Mouse (Mus musculus): ENCODE results near the gene Mgll.

Gene Mgll

DNA sequence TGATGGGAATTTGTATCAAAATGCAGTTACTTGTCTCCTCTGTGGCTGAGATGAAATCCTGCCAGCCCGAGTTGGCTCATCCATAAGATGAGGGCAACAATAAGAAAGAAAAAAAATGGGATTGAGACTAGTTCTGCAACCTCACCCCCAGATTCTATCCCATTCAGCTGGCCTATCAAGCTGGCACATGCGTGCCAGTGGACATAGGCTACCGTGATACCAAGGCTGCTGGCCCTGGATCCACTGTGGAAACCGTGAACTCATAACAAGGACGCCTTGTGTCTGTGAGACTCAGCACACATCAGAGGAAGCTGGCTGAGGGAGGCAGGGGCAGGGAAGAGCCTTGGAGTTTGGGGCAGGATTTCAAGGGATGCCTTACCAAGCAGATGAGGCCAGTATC, 46.8 kb downstream of the Mgll start:
- no peak for DNase-seq (ENCODE audit: low spot score in 2 of 2)

DNA sequence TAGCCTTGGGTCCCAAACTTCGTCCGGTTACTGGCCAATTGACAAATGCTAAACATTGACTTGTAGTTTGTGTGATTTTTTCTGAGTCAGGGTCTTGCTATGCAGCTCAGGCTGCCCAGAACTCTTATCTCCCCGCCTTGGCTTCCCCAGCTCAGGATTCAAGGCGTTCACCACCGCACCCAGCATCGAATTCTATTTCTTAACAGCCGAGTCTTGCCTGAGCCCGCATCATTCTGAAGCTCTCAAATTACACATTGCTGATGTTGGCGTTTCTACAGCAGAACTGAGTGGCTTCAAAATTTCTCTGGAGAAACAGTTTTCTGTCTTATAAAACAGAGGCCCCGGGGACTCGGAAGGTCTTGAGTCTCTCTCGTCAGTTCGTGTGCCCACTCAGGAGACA, 47.8 kb downstream of the Mgll start:
- no peak for DNase-seq (ENCODE audit: low spot score in 2 of 2)

DNA sequence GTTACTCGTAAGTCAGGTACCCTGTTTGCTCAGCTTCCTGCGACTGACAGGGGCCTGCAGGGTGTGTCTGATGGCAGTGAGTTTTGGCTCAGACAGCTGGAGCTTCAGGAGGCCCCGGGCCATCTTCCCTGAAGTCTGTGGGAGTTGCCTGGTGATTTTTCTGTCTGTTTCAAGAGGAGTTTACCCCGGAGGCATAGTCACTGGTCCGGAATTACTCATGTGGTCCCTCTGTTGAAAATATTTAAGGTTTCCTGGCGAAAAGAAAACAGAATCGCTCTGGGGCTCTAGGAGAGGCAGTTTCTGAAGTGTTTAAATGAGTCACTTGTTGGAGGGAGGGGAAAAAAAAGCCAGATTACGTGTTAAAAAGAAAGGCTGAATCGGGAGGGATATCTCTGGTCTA, 49.8 kb downstream of the Mgll start:
- no peak for DNase-seq (ENCODE audit: low spot score in 2 of 2)

DNA sequence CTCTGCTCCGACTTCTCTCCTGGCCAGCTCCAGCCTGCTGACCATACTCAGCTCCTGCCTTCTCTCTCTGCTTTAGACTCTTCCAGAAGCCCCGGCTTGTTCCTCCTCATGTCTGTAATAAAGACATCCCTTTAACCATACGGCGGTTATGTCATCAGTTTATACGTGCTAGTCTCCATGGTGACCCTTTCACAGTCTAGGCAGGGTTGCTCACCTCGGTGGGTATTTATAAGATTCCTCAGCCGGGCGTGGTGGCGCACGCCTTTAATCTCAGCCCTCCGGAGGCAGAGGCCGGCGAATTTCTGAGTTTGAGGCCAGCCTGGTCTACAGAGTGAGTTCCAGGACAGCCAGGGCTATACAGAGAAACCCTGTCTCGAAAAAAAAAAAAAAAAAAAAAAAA, 51.1 kb downstream of the Mgll start:
- no peak for DNase-seq (ENCODE audit: low spot score in 2 of 2)

DNA sequence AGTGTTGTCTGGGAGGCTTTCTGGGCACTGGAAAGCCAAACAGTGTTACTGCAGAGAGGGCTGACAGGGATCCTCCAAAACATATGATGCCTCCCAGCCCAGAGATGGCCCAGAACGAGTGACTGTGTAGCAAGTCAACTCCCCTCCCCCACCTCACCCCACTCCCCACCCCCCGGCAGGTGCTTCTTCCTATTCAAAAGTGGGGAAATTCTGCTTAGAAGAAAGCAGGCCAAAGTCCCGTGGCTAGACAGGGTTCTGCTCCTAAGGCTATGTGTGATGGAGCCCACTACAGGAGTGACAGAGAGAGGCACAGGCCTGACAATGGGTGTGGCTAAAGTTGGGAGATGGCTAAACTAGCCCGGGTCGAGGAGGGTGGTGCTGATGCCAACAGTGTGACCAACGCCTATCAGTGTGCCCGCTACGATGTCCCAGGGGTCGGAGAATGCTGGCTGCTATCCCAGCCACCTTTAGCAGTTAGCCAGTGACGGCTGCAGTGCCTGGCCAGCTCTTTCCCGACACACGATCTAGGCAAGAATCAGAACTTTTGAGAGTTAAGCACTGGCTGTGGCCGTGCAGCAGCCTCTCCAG, 52.2 kb downstream of the Mgll start:
- DNase-seq (ENCODE audit: low spot score in 2 of 2) = no peak

DNA sequence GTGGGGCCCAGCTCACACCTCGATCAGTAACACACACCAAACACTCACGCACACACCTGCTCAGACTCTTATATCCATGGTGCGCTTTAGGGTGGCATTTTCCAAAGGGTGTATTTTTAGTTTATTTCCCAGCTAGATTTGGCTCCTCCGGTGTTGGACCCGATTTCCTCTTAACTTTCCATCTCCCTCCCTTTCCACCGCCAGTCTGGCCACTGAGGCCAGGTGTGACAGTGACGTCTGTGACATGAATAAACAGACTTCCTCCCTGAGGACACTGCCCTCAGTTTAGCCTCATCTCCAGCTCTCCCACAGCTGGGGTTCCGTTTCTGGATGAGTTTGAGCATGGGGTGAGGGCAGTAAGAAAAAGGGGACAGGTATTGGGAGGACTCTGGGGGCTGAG, 52.8 kb downstream of the Mgll start:
- DNase-seq (ENCODE audit: low spot score in 2 of 2) = no peak

DNA sequence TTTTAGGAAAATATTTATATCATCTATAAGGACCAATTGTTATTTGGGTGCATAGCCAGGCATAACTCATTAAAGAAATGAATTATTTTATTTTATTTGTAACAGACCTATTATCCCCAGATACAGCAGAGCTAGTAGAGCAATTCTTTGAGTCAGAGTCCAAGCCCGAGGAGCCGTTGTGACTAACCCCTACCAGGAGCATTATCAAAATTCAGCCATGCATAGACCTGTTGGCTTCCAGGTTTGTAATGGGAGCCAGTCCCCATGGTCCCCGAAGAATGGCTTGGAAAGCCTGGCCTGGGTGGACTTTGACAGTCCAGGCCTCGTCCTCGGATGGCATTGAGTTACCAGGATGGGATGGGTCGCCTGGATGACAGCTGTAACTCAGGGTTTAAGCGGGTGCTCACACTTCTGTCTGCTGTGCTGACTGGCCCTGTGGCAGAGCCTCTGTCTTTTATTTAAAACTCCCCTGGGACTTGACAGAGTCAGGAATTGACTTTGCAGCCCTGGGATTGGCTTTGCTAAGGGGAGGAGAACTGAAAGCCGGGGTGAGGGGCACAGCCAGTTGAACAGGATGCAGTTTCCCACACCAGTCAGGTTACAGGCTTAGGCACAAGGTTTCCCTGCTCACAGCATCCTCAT, 54.0 kb downstream of the Mgll start:
- no peak for DNase-seq (ENCODE audit: low spot score in 2 of 2)

DNA sequence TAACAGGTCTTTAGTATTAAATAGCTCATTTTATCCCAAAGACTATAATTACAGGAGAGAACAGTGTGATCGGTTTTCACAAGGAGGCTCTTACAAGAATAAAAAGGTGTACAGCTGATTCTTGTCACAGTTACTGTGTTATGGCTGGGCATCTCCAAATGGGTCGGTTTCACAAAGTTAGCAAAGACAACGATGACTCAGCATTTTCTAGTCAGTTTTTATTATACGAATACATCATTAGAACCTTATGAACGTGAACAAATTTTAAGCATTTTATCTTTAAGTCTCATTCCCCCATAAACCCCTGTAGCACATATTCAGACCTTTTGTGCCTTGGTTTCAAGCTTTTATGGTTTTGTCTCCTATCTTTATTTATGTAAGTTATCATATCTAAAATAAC, 55.5 kb downstream of the Mgll start:
- no peak for DNase-seq (ENCODE audit: low spot score in 2 of 2)

DNA sequence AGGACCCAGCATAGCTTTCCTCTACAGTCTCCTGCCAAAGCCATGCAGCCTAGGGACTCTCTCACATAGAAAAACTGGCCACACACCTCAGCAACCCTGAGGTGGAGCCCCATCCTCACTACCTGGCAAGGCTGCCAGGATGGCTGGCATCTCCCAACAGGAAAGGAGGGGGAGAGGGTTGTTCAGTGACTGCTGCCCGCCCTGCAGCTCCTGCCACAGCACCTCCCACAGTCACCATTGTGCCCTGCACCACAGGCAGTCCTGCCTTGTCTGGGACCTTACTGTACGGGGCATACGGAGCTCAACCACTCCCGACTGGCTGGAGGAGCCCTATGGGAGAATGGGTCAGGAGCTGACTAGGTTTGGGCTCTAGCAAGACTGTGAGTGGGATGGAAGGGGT, 57.7 kb downstream of the Mgll start:
- no peak for DNase-seq (ENCODE audit: low spot score in 2 of 2)

DNA sequence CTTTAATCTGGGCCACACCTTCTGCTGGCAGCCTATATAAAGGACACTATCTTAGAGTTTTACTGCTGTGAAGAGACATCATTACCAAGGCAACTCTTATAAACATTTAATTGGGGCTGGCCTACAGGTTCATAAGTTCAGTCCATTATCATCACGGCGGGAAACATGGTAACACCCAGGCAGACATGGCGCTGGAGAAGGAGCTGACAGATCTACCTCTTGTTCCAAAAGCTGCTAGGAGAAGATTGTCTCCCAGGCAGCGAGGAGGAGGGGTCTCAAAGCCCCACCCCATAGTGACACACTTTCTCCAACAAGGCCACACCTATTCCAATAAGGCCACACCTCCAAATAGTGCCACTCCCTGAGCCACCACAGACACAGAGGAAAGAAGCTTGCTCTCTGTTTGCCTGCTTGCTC, 58.8 kb downstream of the Mgll start:
- DNase-seq (ENCODE audit: low spot score in 2 of 2) = peak; percentile 49 to 57

DNA sequence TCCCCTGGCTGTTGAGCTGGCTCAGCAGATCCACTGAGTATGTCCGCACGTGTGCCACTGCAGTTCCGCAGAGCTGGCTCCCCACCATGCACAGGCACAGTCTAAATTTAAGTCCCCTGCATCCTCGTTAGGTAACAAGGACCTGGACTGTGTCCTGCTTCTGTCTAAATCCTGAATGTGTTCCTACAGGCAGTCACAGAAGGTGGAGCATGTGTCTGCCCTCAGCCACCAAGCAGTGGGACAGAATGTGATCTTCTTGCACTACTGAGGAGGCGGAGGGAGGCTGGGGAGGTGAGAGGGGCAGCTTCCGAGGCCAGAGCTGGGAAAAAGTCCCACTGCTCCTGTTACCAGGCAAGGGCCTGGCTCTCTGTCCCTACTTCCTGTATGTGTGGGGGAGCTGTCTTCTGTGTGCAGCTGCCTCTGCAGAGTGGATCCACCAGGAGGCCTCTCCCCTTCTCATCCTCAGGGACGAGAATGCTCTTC, 60.5 kb downstream of the Mgll start:
- no peak for DNase-seq (ENCODE audit: low spot score in 2 of 2)

DNA sequence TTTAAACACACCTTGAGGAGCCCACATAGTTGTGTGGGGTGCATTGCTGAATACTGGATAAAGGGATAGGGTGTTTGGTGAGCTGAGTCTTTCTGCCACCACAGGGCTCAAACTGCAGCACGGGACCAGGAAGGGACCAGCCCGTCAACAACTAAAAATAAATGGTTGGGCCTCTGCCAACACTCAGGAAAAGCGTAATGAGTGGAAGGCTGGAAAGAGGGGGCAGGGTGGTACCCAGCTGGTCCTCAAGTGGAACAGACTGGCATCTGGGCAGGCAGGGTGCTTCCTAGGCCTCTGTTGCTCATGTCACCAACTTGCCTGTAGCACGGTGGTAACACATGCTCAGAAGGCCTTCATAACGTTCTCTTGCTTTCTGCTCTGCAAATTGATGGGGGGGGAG, 61.1 kb downstream of the Mgll start:
- no peak for DNase-seq (ENCODE audit: low spot score in 2 of 2)

DNA sequence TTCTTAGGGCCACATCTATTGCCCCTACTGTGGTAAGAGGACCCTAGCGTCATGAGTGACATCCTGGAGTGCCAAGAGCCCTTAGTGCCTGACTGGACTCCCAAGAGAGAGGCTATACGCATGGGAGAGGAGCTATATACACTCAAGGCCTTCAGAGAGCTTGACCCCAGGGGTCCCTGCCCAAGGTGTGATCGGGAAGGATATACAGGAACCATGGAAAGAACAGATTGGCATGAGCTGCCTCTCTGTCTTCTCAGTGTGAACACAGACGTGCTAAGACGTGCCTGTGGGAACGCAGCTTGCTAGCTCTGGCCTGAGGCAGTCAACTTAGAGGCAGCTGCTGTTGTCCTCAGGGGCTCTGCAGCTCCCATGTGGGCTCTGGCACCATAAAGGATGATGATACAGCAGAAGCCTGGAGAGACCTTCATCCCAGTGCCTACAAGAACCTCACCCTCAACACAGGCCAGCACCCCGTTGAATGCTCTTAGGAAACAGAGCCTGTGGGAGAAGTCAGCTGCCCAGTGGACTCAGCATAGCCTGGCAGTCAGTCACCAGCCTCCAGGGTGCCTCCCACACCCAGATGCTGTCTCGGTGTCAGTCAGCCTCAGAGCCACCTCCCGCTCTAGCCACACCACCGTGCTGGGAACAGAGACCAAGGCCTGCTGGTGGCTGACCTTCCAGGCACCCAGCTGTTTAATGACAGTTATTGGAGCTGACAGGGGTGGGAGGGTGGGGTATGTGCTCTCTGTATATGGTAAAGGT, 61.8 kb downstream of the Mgll start:
- no peak for DNase-seq (ENCODE audit: low spot score in 2 of 2)

DNA sequence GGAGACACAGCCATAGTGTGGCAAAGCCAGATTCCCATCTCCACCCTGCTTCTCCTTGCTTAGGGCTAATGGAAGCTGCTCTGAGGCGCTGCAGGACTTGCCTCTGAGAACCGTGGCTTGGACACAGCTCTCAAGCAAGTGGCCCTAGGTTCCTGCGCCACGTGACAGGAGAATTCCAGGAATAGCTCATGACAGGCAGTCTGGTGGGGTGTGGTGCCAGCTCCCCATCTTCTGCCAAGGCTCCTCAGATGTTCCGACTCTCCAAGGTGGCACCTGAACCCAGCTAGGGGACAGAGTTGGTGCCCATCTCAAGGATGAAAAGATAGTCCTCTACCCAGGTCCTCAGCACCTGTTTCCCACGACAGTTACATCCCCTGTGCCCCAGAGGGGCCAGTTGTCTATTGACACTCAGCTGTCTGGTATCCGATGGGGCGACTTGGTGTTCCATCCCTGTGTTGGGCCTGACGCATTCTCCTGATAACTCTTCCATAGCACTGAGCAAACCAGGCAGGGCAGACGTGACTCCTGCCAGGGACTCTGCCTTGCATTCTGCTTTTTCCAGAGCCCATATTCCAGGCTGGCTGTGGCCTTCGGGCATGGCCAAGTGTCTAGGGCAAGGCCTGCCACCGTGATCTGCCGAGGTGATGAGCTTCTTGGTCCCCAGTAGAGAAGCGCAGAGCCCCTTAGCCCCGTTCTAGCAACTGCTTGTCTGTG, 62.7 kb downstream of the Mgll start:
- no peak for DNase-seq (ENCODE audit: low spot score in 2 of 2)

DNA sequence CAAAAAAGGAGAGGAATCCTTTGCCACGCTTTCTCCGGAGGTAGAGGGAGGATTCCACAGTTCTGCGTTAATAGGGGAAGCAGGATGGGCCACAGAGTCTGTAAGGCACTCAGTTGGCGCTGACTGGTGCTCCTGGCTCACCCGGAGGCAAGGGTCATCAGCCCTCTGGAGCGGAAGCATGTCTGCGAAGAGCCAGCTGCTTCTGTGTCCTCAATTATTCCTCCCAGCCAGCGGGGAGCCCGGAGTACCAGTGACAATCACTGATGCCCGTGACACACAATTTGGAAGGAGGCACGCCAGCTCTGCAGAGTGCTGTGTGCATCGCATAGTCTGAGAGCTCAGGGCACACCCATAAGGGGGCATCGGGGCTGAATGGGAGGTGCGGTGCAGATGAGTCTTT, 63.3 kb downstream of the Mgll start:
- no peak for DNase-seq (ENCODE audit: low spot score in 2 of 2)

DNA sequence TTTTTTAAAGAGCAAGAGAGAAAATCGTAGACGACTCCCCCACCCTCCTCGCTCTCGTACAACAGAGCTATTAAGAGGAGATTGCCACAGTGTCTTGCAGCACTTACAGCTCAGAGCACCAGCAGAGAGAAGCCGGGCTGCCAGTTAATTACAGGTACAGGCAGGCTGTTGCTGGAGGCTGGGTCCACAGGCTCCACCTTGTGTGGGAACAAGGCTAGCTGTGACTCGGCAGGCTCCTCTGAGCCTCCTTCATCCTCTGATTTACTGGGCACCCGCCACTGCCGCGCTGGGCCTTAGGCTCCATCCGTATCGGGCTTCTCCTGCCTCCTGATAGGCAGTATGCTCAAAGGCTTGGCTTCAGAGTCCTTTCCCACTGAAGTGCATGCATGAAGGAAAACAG, 64.0 kb downstream of the Mgll start:
- no peak for DNase-seq (ENCODE audit: low spot score in 2 of 2)

DNA sequence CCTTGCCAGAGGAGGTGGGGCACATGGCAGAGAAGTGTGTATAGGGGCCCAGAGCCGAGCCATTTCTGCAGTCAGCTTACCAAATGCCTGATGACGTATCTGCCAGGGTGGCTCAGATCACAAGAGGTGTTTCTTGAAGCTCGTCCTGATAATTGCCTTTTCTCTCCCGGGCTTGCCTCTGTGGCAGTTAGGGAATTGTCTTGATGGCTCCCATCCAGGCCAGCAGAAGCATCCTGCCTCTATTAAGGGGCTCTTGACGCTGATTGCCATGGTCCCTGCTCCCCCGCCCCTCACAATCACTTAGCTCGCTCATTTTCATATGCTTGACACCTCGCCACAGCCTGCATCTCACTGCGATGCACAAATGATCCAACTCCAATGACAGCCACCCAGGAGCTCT, 67.1 kb downstream of the Mgll start:
- no peak for DNase-seq (ENCODE audit: low spot score in 2 of 2)

DNA sequence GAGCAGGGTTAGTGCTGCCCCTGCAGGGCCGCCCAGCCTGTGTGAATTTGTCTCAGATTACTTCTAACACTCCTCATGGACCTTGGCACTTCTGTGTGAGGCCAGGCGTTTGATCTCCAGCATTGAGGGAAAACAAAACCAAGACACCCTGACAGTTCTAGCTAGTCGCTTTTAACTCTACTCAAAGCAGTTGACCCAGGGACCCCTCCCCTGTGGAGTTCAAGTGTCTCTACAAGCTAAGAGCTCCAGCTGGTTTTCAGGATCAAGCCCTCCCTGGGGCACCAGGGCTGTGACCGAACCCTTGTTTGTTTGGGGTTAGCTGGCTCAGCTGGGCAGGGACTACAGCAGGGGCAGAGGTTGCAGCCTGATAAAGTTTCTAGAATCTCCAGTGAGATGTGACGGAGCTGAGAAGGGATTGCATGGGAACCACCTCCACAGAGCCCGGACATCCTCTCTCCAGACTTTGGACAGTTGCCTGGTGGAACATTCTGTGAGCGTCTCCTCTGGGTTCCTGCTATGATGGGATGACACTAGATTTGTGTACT, 68.0 kb downstream of the Mgll start:
- DNase-seq (ENCODE audit: low spot score in 2 of 2) = no peak

DNA sequence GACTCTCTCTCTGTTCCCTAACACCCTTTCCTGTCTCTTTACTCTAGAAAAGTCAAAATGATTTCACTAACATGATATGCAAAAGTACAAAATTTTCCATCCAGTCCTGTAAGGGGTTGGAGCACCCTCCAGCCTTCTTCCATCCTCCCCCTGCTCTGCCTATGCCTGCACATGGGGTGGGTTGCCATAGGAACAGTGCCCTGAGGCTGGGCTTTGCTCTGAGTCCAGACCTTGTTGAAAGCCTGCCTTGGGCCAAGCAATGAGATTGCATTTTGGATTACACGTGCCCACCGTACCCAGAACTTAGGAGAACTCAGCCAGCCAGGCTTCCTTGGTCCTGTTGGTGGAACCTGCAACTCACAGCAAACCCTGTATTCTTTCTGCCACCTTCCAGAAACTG, 69.0 kb downstream of the Mgll start:
- DNase-seq (ENCODE audit: low spot score in 2 of 2) = no peak

DNA sequence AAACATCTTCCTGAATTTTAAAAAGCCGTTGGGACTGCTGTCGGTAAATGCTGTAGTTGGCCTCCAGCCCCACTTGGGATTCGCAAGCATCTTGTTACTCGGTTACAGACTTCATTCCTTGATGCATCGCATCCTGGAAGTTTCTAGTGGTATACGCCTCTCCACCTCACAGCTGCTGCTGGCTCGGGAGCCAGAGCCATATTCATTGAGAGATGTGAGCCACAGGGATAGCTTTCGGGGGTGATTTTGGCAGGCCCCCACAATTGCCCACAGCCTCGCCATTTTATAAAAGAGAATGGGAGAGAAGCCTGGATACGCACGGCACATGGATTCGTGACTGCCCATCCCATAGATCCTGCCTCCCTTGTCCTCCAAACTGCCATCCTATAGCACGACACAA, 69.7 kb downstream of the Mgll start:
- DNase-seq (ENCODE audit: low spot score in 2 of 2) = no peak

DNA sequence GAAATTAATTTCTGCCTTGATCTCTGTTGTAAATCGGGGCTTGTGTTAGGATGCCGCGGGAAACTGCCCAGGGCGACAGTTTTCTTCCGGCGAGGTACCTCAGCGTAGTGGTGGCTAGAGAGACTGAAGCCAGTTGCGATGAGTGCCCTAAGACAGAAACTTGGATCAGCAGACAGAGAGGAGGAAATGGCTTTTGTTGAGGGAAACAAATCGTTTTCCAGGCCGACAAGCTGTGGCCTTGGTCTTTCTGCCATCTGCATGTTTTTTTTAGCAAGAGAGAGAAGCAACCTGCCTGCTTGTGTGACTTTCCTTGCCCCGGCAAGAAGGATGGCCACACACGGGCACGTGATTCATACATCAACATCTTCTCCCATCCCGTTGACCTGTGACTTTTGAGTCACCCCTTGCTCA, 70.4 kb downstream of the Mgll start:
- no peak for DNase-seq (ENCODE audit: low spot score in 2 of 2)

DNA sequence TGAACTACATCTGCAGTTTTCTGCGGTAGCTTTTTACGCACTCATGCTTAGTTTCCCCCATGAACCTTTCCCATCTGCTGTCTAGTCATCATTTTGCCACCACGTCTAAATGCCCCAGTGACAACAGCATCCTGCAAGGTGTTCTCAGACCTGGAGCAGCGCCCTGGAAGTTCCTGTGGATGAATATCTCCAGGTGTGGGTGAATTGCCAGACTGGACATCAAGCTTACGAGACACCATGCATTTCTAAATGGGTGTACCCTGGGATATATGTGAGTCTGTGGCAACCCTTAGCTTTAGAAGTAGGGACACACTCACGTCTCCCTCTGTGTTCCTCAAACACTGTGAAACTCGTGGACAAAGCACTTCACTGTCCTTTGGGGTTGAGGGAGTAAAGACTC, 76.0 kb downstream of the Mgll start:
- DNase-seq (ENCODE audit: low spot score in 2 of 2) = no peak

Measured in spleen, postnatal 14 days (tissue).